Comparison of ENCODE assay signal across 30 mouse cellular contexts in the genomic region with DNA sequence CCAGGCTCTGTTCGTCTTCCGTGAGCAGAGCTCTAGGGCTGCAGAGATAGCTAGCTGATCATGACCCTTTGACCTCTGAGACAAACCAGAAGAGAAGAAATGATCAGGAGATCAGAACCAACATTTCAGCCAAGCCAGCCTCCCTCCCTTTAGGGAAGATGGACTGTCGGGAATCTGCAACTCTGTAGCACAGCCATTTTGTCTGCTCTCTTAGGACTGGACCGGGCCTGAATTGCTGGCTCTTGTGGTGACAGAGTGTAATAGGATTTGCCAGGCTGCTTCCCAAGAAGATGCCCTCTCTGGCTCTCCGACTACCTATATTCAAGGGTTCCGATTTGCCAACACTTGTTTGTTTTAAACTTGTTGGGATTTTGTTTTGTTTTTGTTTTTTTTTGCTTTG. TPM values are rescaled to one million over a fixed set of nuclear protein-coding genes. Genes with fewer than 3 reads are reported as not detected.
A peak's percentile ranks its signal among the peaks of the same experiment; 100 is the strongest.
DNase-seq lines count a peak whose midpoint lies in the region; ATAC-seq lines count a peak whose summit lies in the region.
"Had no signal": no experiment of that assay in that cellular context is flagged by ENCODE, and none has a peak within 500 bp of the region (broad histone marks: within the 10 kb centered on the region; RNA-seq: fewer than 3 reads in every experiment).

No protein-coding gene starts in this region.

- no peak for ATAC-seq in heart, embryonic 15.5 days (replicated peaks; ENCODE audit: insufficient number of reproducible peaks, insufficient read depth, low FRiP score, low read depth)
- no peak for ATAC-seq in heart, embryonic 12.5 days (ENCODE audit: insufficient number of reproducible peaks, low FRiP score)
- ATAC-seq: activated CD4-positive, CD25-positive, alpha-beta regulatory T cell, adult 4 months; CD4-positive, CD25-positive, alpha-beta regulatory T cell, adult 4 months; forebrain, embryonic 14.5 days; forebrain, postnatal 0 days; Patski had no signal

- no peak overlapping the region for H3K4me2 ChIP-seq in heart, embryonic 15.5 days
- H3K4me2 ChIP-seq in heart, embryonic 12.5 days: no peak overlapping the region
- H3K4me2 ChIP-seq: embryonic facial prominence, embryonic 12.5 days; forebrain, embryonic 12.5 days had no signal

- no peak overlapping the region for H3K9ac ChIP-seq in heart, embryonic 15.5 days
- no peak overlapping the region for H3K9ac ChIP-seq in heart, embryonic 12.5 days
- H3K9ac ChIP-seq: embryonic facial prominence, embryonic 12.5 days; forebrain, embryonic 12.5 days; forebrain, postnatal 0 days had no signal

- H3K9me3 ChIP-seq in heart, embryonic 10.5 days: no peaks in the 10 kb centered on the region
- no peaks in the 10 kb centered on the region for H3K9me3 ChIP-seq in heart, embryonic 15.5 days (replicated peaks)
- no peaks in the 10 kb centered on the region for H3K9me3 ChIP-seq in heart, embryonic 12.5 days (replicated peaks)
- H3K9me3 ChIP-seq: embryonic facial prominence, embryonic 10.5 days; embryonic facial prominence, embryonic 12.5 days; forebrain, embryonic 12.5 days; G1E had no signal

- peaks cover 14% of the 10 kb centered on the region; the same call in 1 of the 2 replicates for H3K36me3 ChIP-seq in heart, embryonic 10.5 days
- peaks cover 12% of the 10 kb centered on the region for H3K36me3 ChIP-seq in heart, embryonic 15.5 days
- peaks cover 13% of the 10 kb centered on the region for H3K36me3 ChIP-seq in heart, embryonic 12.5 days
- H3K36me3 ChIP-seq: G1E had no signal

- H3K27me3 ChIP-seq in heart, embryonic 10.5 days (ENCODE audit: insufficient read depth, poor library complexity, severe bottlenecking): no peaks in the 10 kb centered on the region
- no peaks in the 10 kb centered on the region for H3K27me3 ChIP-seq in heart, embryonic 15.5 days
- H3K27me3 ChIP-seq in heart, embryonic 12.5 days (replicated peaks): no peaks in the 10 kb centered on the region
- H3K27me3 ChIP-seq: embryonic facial prominence, embryonic 12.5 days; forebrain, embryonic 12.5 days; Patski had no signal

- peak; percentile 52 for DNase-seq in embryo, embryonic 10.5 days (ENCODE audit: low spot score)
- no peak for DNase-seq in embryo, embryonic 9.5 days (ENCODE audit: extremely low spot score)
- no peak for DNase-seq in heart, embryonic 10.5 days (ENCODE audit: low spot score)
- no peak for DNase-seq in heart, adult 8-10 months (ENCODE audit: low spot score)
- DNase-seq in 3T3-L1 (ENCODE audit: low read depth, low spot score): peak; percentile 6
- no peak for DNase-seq in layer of hippocampus, postnatal 36 days
- DNase-seq: adrenal gland, adult 8-10 months; adrenal gland, postnatal 14 days; adrenal gland, postnatal 36 days; B cell, adult 2 months; cerebellum, adult 11-12 months; cerebellum, adult 2 months; cerebellum, adult 9-10 months; cerebellum, postnatal 10 days; cerebellum, postnatal 25 days; forebrain, postnatal 0 days had no signal

- 53% methylated on average over 6 of the region's 6 CpGs for WGBS in heart, embryonic 10.5 days
- WGBS in heart, embryonic 15.5 days: 73% methylated on average over 6 of the region's 6 CpGs
- 54% methylated on average over 6 of the region's 6 CpGs for WGBS in heart, embryonic 12.5 days

- no peak overlapping the region for H3K4me3 ChIP-seq in heart, embryonic 10.5 days
- no peak overlapping the region for H3K4me3 ChIP-seq in heart, embryonic 15.5 days
- no peak overlapping the region for H3K4me3 ChIP-seq in heart, embryonic 12.5 days
- H3K4me3 ChIP-seq: embryonic facial prominence, embryonic 10.5 days; embryonic facial prominence, embryonic 12.5 days; forebrain, embryonic 12.5 days had no signal

- H3K4me1 ChIP-seq in heart, embryonic 10.5 days: peaks cover 56% of the 10 kb centered on the region
- peaks cover 51% of the 10 kb centered on the region for H3K4me1 ChIP-seq in heart, embryonic 15.5 days (replicated peaks)
- peaks cover 62% of the 10 kb centered on the region for H3K4me1 ChIP-seq in heart, embryonic 12.5 days (replicated peaks)

- H3K27ac ChIP-seq in heart, embryonic 10.5 days: peak overlapping the region; percentile 59; the same call in 1 of the 2 replicates
- H3K27ac ChIP-seq in heart, embryonic 15.5 days: 0 out of 2 replicates have a peak overlapping the region, but pooled peaks have one; percentile 22
- H3K27ac ChIP-seq in heart, embryonic 12.5 days (ENCODE audit: poor library complexity, severe bottlenecking): no peak overlapping the region
- H3K27ac ChIP-seq: embryonic facial prominence, embryonic 10.5 days; embryonic facial prominence, embryonic 12.5 days; forebrain, embryonic 12.5 days had no signal

RNA-seq across cellular contexts. Expression of a gene that starts 24.1 kb away (rescaled TPM):
- polyA plus RNA-seq in heart, embryonic 10.5 days (2016; fragmentation: Nextera tagmentation; extraction: Ambion mirVana): 24.7 and 33.2 TPM in 2 replicates
- total RNA-seq in heart, adult 8-10 months (2022): 1 to 10 TPM in 3 of 4 experiments, under 1 TPM in 1; 0.87 to 2.2 (median 1.4) TPM
- polyA plus RNA-seq in heart, embryonic 15.5 days (2015; fragmentation: Nextera tagmentation; extraction: Ambion mirVana): 20.2 and 21.0 TPM in 2 replicates
- 18.9 and 22.9 TPM in 2 replicates for polyA plus RNA-seq in heart, embryonic 12.5 days (2016; fragmentation: Nextera tagmentation; extraction: Ambion mirVana)
- total RNA-seq in layer of hippocampus, postnatal 36 days (2021): 10 to 100 TPM in 1 of 2 experiments, 1 to 10 TPM in 1; 8.3 to 11.3 TPM
- total RNA-seq: CH12.LX had no signal
- polyA plus RNA-seq: G1E had no signal

RNA-seq across cellular contexts. Expression of a gene that starts 34.2 kb away (rescaled TPM):
- polyA plus RNA-seq in heart, embryonic 10.5 days (2016; fragmentation: Nextera tagmentation; extraction: Ambion mirVana): 7.1 and 7.4 TPM in 2 replicates
- total RNA-seq in heart, adult 8-10 months (2022): under 1 TPM; 0.22 to 0.57 (median 0.48) TPM
- polyA plus RNA-seq in heart, embryonic 15.5 days (2015; fragmentation: Nextera tagmentation; extraction: Ambion mirVana): 4.6 and 5.4 TPM in 2 replicates
- polyA plus RNA-seq in heart, embryonic 12.5 days (2016; fragmentation: Nextera tagmentation; extraction: Ambion mirVana): 4.6 and 5.6 TPM in 2 replicates
- 1 to 10 TPM; 1.3 to 2.5 TPM for total RNA-seq in layer of hippocampus, postnatal 36 days (2021)
- total RNA-seq: CH12.LX, G1E had no signal
- polyA plus RNA-seq: activated CD4-positive, CD25-positive, alpha-beta regulatory T cell, adult 4 months; CD4-positive, CD25-positive, alpha-beta regulatory T cell, adult 4 months; G1E had no signal

RNA-seq across cellular contexts. Expression of a gene that starts 48.7 kb away (rescaled TPM):
- polyA plus RNA-seq in heart, embryonic 10.5 days (2016; fragmentation: Nextera tagmentation; extraction: Ambion mirVana): not detected in 2 replicates
- not detected for total RNA-seq in heart, adult 8-10 months (2022)
- not detected in 2 replicates for polyA plus RNA-seq in heart, embryonic 15.5 days (2015; fragmentation: Nextera tagmentation; extraction: Ambion mirVana)
- not detected in 2 replicates for polyA plus RNA-seq in heart, embryonic 12.5 days (2016; fragmentation: Nextera tagmentation; extraction: Ambion mirVana)
- total RNA-seq in layer of hippocampus, postnatal 36 days (2021): not detected
- total RNA-seq: adrenal gland, adult 18-20 months; adrenal gland, adult 8-10 months; adrenal gland, postnatal 14 days; adrenal gland, postnatal 36 days; CH12.LX; forebrain, postnatal 0 days; G1E had no signal
- polyA plus RNA-seq: activated CD4-positive, CD25-positive, alpha-beta regulatory T cell, adult 4 months; CD4-positive, CD25-positive, alpha-beta regulatory T cell, adult 4 months; cerebellum, adult 2 months; cortical plate, adult 2 months; embryonic facial prominence, embryonic 10.5 days; embryonic facial prominence, embryonic 12.5 days; embryonic facial prominence, embryonic 14.5 days; forebrain, embryonic 12.5 days; forebrain, embryonic 14.5 days; forebrain, postnatal 0 days; G1E had no signal

Comparison
In these comparisons a context has a peak if more than half of its experiments do, and no peak if none do; other contexts are left out.
1. DNase-seq: peak in embryo, embryonic 10.5 days (single experiment) and 3T3-L1 (single experiment); none in embryo, embryonic 9.5 days (single experiment), heart, embryonic 10.5 days (single experiment), heart, adult 8-10 months (single experiment) and layer of hippocampus, postnatal 36 days (0 of 2).